In the genomic region with DNA sequence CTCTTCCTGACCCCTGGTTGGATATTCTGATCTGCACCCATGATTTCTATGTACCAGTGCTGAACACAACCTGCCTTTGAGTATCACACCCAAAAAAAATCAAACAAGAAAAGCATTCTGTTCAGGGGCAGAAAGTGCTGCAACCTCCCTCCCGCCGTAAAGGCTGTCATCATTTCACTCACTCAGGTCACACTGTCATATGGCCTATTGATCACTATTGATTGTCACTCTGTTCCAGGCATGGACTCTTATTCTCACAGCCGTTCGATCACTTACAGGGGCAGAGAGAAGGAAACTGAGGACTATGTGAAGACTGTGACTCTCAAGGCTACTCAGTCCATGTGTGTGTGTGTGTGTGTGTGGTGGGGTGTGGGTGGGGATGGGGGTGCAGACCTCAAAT, we compare ENCODE assay signal across 21 mouse cellular contexts. TPM values are rescaled to one million over a fixed set of nuclear protein-coding genes. Genes with fewer than 3 reads are reported as not detected.
"Had no signal": no experiment of that assay in that cellular context is flagged by ENCODE, and none has a peak within 500 bp of the region (broad histone marks: within the 10 kb centered on the region; RNA-seq: fewer than 3 reads in every experiment).

No protein-coding gene starts in this region.

- H3K9me3 ChIP-seq: neural tube, embryonic 13.5 days; neural tube, embryonic 15.5 days; stomach, embryonic 15.5 days had no signal

- H3K4me2 ChIP-seq: neural tube, embryonic 13.5 days; neural tube, embryonic 15.5 days; stomach, embryonic 15.5 days had no signal

- H3K4me3 ChIP-seq: neural tube, embryonic 13.5 days; neural tube, embryonic 15.5 days; stomach, embryonic 15.5 days had no signal

- DNase-seq: retina, postnatal 1 day; right cerebral cortex, adult 18-20 months; right cerebral cortex, postnatal 14 days; right cerebral cortex, postnatal 25 days; right cerebral cortex, postnatal 4 days; spleen, adult 18-20 months; thymus, adult 18-20 months; thymus, adult 2 months; thymus, postnatal 14 days; thymus, postnatal 25 days; thymus, postnatal 36 days; thymus, postnatal 4 days had no signal

- H3K4me1 ChIP-seq: neural tube, embryonic 13.5 days; neural tube, embryonic 15.5 days; stomach, embryonic 15.5 days had no signal

- H3K9ac ChIP-seq: neural tube, embryonic 13.5 days; neural tube, embryonic 15.5 days; stomach, embryonic 15.5 days had no signal

- H3K27me3 ChIP-seq: neural tube, embryonic 13.5 days; neural tube, embryonic 15.5 days; stomach, embryonic 15.5 days had no signal

- H3K27ac ChIP-seq: neural tube, embryonic 13.5 days; neural tube, embryonic 15.5 days; stomach, embryonic 15.5 days; stomach, postnatal 0 days had no signal

- H3K36me3 ChIP-seq: neural tube, embryonic 13.5 days; neural tube, embryonic 15.5 days; stomach, embryonic 15.5 days had no signal

RNA-seq across cellular contexts. Expression of gene C8b, which starts 2.1 kb away (rescaled TPM):
- total RNA-seq: neutrophil, adult 5-6 weeks had no signal
- polyA plus RNA-seq: neural tube, embryonic 13.5 days; small intestine, adult 2 months; spleen, adult 2 months; stomach, embryonic 14.5 days; thymus, adult 2 months; urinary bladder, adult 2 months had no signal
